Mouse (Mus musculus): Measurements from ENCODE around the gene Ltbp1.

The Ltbp1 gene

GRCm38 (mm10) chr17:75066340-75066739, 61.0 kb downstream of the Ltbp1 start:
- DNase-seq (ENCODE audit: inconsistent ontology term) = no peak

DNA sequence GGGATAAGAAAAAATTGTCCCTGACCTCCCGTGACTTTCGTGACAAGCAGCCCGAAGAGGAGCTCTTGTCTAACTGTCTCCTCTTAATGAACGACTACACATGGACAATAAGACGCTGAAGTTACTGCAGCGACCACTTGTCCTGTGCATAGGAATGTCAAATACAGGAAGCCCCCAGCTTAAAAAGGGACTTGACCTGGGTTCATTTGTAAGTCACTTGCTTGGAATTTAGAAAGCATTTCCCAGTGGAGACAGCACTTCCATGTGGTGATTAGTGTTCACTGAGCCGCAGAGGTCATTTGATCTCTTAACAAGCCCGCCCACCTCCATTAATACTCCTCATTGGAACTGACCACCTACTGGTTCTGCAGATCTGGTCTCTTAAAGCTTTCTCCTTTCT, 61.9 kb downstream of the Ltbp1 start:
- peak; percentile 53 for DNase-seq (ENCODE audit: inconsistent ontology term)

DNA sequence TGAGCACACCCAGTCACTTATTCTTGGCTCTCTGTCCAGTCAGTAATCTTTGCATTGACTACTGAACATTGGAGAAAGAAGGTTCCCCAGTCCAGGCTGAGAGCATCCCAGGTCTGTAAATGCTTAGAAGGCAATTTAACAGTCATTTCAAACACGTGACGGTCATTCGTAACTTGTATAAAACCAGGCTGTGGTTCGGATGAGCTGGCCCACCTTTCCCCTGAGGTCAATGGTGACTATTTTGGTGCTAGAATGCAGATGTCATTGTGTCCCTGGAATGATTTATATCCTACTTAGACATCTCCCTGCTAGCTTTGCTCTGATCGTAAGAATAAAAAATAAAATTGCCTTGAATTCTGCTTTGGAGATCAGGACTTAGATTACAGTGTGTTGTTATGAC, 63.9 kb downstream of the Ltbp1 start:
- no peak for DNase-seq (ENCODE audit: inconsistent ontology term)

DNA sequence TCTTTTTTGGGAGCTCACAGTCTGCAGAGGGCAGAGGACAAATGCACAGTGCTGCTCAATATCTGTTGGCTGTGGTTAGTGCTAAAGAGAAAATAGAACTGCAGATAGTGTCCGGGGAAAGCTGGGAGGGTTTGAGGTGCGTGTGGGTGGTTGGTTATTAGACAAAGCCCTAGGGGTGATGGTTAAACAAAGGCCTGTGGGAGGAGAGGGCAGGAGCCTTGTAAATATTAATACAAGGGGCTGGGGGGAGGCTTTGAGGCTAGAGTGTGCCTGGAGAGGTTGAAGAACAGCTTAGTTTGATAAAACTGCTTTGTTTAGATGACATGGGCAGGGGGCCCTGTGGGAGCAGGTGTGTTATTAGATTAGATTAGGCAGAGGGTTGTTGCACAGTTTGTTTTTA, 65.8 kb downstream of the Ltbp1 start:
- no peak for DNase-seq (ENCODE audit: inconsistent ontology term)

DNA sequence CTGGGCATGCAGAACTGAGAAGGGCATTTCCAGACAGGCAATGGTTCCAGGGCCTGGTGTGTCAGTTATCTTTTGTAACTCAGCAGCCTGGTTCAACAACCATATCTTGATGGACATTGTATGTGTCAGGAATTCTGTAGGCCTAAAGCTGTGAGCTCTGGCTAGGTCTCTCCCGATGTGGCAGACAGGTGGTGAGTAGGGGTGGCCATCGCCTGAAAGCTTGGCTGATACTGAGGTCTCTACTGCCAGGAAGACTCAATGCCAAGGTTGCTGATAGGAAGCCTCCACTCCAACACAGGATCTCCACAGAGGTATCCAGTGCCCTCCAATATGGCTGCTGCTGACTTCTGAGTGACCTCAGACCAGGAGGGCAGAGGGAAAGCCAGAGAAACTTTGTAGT, 66.4 kb downstream of the Ltbp1 start:
- DNase-seq (ENCODE audit: inconsistent ontology term) = no peak

DNA sequence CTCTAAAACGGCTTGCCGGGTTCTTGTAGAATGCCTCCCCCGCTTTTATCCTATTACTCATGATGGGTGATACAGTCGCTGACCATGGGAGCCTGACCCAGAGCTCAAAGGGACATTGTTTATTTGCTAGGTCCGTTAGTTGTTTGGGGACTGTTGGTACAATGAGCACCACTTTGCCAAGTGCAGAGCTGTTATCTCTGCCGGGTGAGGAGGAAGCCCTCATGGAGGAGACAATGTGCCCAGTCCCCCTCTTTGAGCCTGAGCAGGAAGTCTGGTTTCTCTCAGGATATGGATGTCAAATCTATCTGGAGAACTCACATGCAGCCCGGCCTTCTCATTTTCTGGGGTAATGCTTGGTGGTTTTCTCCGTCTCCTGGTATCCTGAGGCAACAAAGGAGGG, 68.5 kb downstream of the Ltbp1 start:
- peak; percentile 75 for DNase-seq (ENCODE audit: inconsistent ontology term)

GRCm38 (mm10) chr17:75074978-75075699, 69.8 kb downstream of the Ltbp1 start:
- no peak for DNase-seq (ENCODE audit: inconsistent ontology term)

- no peak for DNase-seq (ENCODE audit: inconsistent ontology term)
Measured at GRCm38 (mm10) chr17:75081401-75081800, 76.0 kb downstream of the Ltbp1 start.

DNA sequence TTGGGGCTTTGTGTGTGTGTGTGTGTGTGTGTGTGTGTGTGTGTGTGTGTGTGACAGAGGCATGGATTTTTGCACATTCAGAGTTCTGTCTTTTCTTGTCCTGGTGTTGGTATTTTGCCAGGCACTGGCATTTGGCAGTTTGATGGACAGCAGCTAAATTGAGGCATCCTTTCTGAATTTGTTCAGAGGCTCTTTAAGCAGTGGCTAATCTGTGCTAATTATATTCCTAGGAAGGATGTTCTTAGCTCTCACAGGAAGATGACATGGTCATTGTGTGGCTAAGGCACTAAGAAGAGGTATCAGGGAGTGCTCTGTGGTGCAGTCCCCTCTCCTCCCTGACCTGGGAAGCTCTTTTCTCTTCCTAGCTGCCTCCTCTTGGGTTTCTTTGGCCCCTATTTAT, 77.1 kb downstream of the Ltbp1 start:
- DNase-seq (ENCODE audit: inconsistent ontology term) = peak; percentile 26

DNA sequence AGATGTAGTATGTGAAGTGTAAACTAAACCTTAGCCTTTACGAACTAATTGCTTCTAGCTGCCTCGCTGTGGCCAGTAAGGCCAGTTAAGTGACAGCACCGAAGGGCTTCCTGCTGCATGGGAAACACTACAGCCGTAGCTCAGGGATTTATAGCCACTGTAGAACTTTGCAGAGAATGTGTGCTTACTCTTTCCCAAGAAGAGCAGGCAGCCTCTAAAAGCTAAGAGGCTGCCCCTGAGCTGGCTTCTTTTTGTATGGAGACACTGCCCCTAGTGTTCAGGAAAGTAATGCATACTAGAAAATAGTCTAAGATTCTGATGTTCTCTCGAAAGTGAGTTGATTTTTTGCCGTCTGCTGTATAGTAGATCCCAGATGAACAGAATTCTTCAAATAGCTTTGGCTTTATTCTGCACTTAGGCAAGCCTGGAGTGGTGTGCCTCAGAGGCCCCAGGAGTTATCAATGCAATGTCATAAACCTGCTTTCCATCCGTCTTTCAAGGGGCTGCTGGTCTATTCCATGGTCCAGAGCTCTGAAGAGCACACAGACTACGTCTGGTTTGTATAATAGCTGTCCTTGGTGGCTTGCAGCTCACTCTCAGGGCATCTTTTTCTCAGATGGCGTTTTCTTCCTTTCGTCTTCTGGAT, 82.1 kb downstream of the Ltbp1 start:
- peak; percentile 55 for DNase-seq (ENCODE audit: inconsistent ontology term)

GRCm38 (mm10) chr17:75088232-75088631, 82.9 kb downstream of the Ltbp1 start:
- DNase-seq (ENCODE audit: inconsistent ontology term) = no peak

DNA sequence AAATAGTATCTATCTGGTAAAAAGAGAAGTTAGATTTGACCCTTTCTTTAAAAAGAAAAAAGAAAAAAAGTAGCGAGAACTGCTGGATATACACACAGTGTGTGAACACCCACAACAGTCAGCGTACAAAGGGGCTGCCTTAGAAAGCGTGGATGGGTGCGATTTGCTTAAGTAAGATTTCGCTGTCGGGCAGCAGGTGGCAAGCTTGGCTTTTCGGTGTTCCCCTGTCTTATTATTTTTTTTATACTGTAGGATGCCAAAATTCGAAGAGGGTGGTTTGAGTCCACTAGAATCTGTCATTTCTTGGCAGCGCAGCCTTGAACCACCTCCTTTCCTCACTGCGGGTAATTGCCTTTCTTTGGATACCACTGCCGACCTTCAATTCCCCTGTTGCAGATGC, 83.4 kb downstream of the Ltbp1 start:
- DNase-seq (ENCODE audit: inconsistent ontology term) = no peak

- no peak for DNase-seq (ENCODE audit: inconsistent ontology term)
Measured at GRCm38 (mm10) chr17:75090556-75090955, 85.2 kb downstream of the Ltbp1 start.

GRCm38 (mm10) chr17:75093563-75093962, 88.2 kb downstream of the Ltbp1 start:
- DNase-seq (ENCODE audit: inconsistent ontology term) = no peak

DNA sequence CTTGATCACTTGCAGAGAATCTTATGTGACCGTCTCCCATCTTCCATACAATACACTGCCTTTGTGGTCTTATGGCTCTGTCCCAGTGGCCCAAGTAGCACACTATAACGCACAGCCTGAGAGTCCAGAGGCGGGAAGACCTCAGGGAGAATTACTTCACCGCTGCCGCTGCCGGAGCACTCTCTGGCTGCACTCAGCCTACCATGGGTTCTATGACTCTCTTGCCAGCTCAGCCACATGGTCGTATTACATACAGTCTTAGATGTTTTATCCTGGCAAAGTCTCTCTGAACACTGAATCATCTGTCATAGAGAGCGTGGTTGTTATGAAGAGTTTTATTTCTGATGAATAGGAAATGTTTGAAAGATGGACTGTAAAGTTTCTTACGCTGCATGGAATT, 89.2 kb downstream of the Ltbp1 start:
- no peak for DNase-seq (ENCODE audit: inconsistent ontology term)

DNA sequence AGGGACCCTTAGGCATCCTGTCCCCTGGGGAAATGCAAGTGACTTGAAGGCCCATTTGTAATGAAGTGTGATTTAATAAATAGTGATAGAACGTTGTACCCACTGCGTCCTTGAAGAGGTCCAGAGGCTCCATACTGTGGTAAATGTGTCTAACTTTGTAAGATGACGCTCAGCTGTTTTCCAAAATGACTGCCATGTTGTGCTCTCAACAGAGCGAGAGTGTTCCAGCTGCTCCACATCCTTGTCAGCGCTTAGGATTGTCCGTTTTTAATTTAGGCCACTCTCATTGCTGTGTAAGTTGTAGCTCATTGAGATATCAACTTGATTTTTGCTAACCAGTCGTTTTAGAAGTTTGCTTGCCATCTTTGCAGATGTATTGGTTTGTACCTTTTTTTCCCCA, 91.4 kb downstream of the Ltbp1 start:
- no peak for DNase-seq (ENCODE audit: inconsistent ontology term)

DNA sequence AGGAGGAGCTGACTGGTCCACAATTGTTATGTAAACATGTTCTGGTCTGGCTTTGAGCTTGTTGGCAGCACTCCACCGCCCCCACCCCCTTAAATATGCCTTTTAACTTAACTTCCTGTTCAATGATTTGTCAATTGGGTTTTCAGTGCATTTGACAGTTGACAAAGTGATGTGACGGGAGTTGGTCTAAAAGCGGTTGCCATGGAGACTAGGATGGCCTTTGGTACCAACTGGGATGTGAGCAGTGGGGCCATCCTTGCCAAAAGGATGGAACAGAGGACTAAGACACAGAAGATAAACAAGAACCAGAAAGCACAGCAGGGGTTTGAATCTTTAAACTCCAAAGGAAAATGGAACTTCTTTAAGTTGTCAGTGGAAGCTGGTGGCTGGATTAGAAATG, 92.0 kb downstream of the Ltbp1 start:
- no peak for DNase-seq (ENCODE audit: inconsistent ontology term)

GRCm38 (mm10) chr17:75101215-75101614, 95.8 kb downstream of the Ltbp1 start:
- no peak for DNase-seq (ENCODE audit: inconsistent ontology term)

GRCm38 (mm10) chr17:75101994-75102393, 96.6 kb downstream of the Ltbp1 start:
- DNase-seq (ENCODE audit: inconsistent ontology term) = no peak

- no peak for DNase-seq (ENCODE audit: inconsistent ontology term)
Measured at GRCm38 (mm10) chr17:75107412-75107811, 102.0 kb downstream of the Ltbp1 start.

- DNase-seq (ENCODE audit: inconsistent ontology term) = no peak
Measured at GRCm38 (mm10) chr17:75107879-75108278, 102.5 kb downstream of the Ltbp1 start.

DNA sequence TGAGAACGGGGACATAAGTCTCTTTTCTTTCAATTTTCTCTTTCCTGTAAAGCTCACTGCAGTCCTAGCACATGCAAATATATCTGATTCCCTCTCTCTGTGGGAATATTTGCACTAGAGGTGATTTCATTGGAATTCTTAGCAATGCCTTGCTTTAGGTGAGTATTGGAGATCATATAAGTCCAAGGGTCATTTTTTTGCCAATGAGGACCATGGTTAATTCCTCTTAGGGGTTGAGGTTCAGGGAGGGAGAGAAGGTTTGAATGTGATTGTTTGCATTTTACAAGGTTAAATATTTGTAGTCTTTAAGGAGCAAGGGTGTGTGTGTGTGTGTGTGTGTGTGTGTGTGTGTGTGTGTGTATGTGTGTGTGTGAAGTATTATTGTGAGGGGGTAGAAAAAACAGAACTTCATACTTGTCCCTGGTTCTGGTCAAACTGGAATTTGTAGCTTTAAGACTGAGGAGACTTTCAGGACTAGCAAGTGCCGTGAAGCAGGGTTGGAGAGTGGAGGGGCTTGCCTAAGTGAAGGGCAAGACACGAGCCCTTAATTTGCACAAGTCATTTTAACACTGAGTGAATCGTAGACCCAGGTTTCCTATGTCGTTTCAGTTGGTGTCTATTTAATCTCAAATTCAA, 103.8 kb downstream of the Ltbp1 start:
- DNase-seq (ENCODE audit: inconsistent ontology term) = no peak

Measured in Muller cell, postnatal 12 days (primary cell).